Mouse (Mus musculus): Measurements from ENCODE around the gene Emid1. TPM values are rescaled to one million over a fixed set of nuclear protein-coding genes. Genes with fewer than 3 reads are reported as not detected.
A peak's percentile ranks its signal among the peaks of the same experiment; 100 is the strongest.

Emid1 gene
- polyA plus RNA-seq, 1 experiment, result 34.7 TPM

DNA sequence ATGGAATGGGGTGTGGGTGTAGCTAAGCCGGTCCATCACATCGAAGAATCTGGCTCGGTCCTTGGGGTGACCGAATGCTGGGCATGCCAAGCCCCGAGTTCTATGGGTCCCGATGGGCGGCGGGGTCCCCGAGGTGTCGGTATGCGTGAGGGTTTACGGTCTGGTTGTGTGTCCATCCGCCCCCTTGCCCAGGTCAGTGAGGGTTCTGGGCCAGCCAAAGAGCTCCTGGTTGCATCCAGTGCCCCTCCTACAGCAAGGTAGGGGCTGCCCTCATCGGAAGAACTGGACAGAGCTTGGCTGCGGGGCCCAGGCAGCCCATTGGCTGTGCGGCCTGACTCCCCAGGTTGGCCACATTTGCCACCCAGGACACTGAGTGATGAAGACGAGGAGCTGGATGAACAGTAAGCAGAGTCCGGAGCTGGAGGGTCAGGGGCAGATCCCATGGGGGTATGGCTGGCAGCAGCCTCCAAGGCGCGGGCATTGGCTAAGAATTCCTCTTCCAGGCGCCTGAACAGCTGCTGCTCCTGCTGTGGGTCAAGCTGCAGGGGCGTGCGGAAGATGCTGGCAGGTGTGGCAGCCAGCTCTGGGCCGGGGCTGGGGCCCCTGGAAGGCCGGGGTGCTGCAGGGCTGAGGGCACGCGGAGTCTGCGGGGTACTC lies 91.2 kb downstream of the Emid1 start:
- TF ChIP-seq CTCF (IDR thresholded peaks at IDR 0.05; ENCODE audit: extremely low read depth, insufficient read length, insufficient replicate concordance, low read depth, low read length), result no peak
- no peak for TF ChIP-seq POLR2A (IDR thresholded peaks at IDR 0.05; ENCODE audit: low read depth, low read length)
- Histone ChIP-seq H3K4me3 (ENCODE audit: low read depth, low read length) (peak overlapping the region; percentile 65; the same call in 1 of the 2 replicates), H3K27me3 (ENCODE audit: control insufficient read depth, insufficient read depth, low read length) (peaks cover 17% of the 10 kb centered on the region), H3K4me1 (ENCODE audit: control insufficient read depth, insufficient read depth, insufficient read length, low read length) (peaks cover 40% of the 10 kb centered on the region), H3K27ac (ENCODE audit: insufficient read depth, low read depth, low read length) (no peak overlapping the region), H3K36me3 (ENCODE audit: control insufficient read depth, insufficient read depth, low read length) (peaks cover 6% of the 10 kb centered on the region; the same call in 1 of the 2 replicates)
- 83% methylated on average over 28 of the region's 28 CpGs for WGBS

DNA sequence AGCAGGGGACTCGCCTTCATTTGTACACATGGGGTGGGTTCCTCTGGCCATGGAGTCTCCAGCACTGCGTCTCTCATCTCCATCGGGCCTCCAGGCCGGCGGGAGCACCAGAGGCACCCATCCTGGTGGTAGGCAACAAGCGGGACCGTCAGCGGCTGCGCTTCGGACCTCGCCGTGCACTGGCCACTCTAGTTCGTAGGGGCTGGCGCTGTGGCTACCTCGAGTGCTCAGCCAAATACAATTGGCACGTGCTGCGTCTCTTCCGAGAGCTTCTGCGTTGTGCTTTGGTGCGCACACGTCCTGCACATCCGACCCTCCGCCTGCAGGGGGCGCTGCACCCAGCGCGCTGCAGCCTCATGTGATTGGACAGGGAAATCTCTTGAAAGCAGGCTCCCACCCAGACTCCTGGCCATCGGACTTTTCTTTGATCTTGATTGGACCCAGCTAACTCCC lies 92.3 kb downstream of the Emid1 start:
- peaks cover 40% of the 10 kb centered on the region for H3K4me1 ChIP-seq (ENCODE audit: control insufficient read depth, insufficient read depth, insufficient read length, low read length)
- peaks cover 17% of the 10 kb centered on the region for H3K27me3 ChIP-seq (ENCODE audit: control insufficient read depth, insufficient read depth, low read length)
- H3K27ac ChIP-seq (ENCODE audit: insufficient read depth, low read depth, low read length), result no peak overlapping the region
- WGBS, result 41% methylated on average over 27 of the region's 27 CpGs
- no peak overlapping the region for H3K4me3 ChIP-seq (ENCODE audit: low read depth, low read length)
- peaks cover 6% of the 10 kb centered on the region; the same call in 1 of the 2 replicates for H3K36me3 ChIP-seq (ENCODE audit: control insufficient read depth, insufficient read depth, low read length)
- peak; percentile 78; the same call in 1 of the 2 replicates for TF ChIP-seq CTCF (IDR thresholded peaks at IDR 0.05; ENCODE audit: extremely low read depth, insufficient read length, insufficient replicate concordance, low read depth, low read length)
- no peak for TF ChIP-seq POLR2A (IDR thresholded peaks at IDR 0.05; ENCODE audit: low read depth, low read length)

DNA sequence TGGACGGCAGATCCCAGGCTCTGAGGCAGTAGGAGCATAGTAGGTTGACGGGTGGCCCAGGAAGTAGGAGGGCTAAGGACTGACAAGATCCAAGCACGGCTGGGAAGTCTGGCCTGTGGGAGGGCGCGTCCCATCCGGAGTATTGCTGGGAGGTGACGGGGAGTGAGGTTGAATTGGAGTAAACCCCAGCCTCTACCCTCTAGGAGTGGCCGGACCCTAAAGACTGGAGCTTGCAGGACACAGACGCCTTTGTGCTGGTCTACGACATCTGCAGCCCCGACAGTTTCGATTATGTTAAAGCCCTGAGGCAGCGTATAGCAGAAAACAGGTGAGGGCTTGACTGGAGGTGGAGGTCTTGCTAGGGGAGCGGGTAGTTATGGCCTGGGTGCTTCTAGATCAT lies 92.8 kb downstream of the Emid1 start:
- Histone ChIP-seq H3K27me3 (ENCODE audit: control insufficient read depth, insufficient read depth, low read length) (peaks cover 17% of the 10 kb centered on the region), H3K4me1 (ENCODE audit: control insufficient read depth, insufficient read depth, insufficient read length, low read length) (peaks cover 38% of the 10 kb centered on the region), H3K4me3 (ENCODE audit: low read depth, low read length) (no peak overlapping the region), H3K27ac (ENCODE audit: insufficient read depth, low read depth, low read length) (no peak overlapping the region), H3K36me3 (ENCODE audit: control insufficient read depth, insufficient read depth, low read length) (peaks cover 6% of the 10 kb centered on the region; the same call in 1 of the 2 replicates)
- 53% methylated on average over 14 of the region's 14 CpGs for WGBS
- no peak for TF ChIP-seq CTCF (IDR thresholded peaks at IDR 0.05; ENCODE audit: extremely low read depth, insufficient read length, insufficient replicate concordance, low read depth, low read length)
- 0 out of 2 replicates have a peak, but pooled peaks have one; percentile 14 for TF ChIP-seq POLR2A (IDR thresholded peaks at IDR 0.05; ENCODE audit: low read depth, low read length)

DNA sequence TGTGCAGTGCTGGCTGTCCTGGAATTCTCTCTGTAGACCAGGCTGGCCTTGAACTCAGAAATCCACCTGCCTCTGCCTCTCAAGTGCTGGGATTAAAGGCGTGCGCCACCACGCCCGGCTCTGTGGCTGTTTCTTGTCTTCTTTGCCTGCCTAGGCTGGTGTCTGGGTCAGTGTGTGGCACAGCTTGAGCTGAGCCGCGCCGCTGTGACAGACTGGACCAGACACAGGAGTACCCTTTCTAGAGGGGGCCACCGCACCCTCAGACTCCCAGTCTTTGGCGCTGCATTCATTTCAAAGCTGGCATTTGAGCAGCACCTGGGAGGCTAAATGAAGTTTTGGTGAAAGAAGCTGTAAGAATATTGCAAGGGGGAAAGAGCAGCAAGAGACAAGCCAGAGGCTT lies 93.3 kb downstream of the Emid1 start:
- peaks cover 36% of the 10 kb centered on the region for H3K4me1 ChIP-seq (ENCODE audit: control insufficient read depth, insufficient read depth, insufficient read length, low read length)
- WGBS, result 36% methylated on average over 9 of the region's 9 CpGs
- H3K27me3 ChIP-seq (ENCODE audit: control insufficient read depth, insufficient read depth, low read length), result peaks cover 17% of the 10 kb centered on the region
- no peak overlapping the region for H3K4me3 ChIP-seq (ENCODE audit: low read depth, low read length)
- TF ChIP-seq CTCF (IDR thresholded peaks at IDR 0.05; ENCODE audit: extremely low read depth, insufficient read length, insufficient replicate concordance, low read depth, low read length), result no peak
- peaks cover 6% of the 10 kb centered on the region; the same call in 1 of the 2 replicates for H3K36me3 ChIP-seq (ENCODE audit: control insufficient read depth, insufficient read depth, low read length)
- no peak overlapping the region for H3K27ac ChIP-seq (ENCODE audit: insufficient read depth, low read depth, low read length)

DNA sequence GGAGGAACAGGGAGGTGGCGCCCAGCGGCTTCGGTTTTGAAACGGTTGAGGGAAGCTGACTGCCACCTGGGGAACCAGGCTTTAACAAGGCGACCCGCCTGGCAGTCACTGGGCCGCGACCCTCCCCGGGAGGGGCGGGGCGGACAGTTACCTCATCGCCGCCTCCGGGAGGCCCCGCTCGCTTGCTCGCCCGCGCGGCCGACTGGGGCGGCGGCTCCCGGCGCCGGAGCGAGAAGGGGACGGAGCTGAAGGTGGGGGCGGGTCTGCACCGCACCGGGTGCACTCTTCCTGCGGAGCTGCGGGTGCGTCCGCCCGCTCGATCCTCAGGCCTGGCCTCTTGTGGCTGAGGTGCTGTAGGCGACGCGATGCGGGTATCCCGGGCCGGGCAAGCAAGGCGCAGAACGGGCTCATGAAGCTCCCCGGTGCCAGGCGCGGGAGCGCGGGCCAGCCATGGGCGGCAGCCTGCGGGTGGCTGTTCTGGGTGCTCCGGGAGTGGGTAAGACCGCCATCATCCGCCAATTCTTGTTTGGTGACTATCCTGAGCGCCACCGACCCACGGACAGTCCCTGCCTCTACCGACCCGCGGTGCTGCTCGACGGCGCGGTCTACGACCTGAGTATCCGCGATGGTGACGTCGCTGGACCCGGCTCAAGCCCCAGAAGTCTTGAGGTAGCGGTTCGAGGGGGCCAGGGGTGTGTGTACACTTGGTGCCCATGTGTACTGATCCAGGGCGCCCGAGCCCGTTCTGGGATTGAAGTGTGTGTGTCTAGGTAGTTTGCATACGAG lies 94.0 kb downstream of the Emid1 start, which contains the start of gene Rasl10a:
TSS of gene Rasl10a (plus strand) at position 273 of the 786 bp plus-strand sequence.
- TF ChIP-seq POLR2A (IDR thresholded peaks at IDR 0.05; ENCODE audit: low read depth, low read length) (no peak), CTCF (IDR thresholded peaks at IDR 0.05; ENCODE audit: extremely low read depth, insufficient read length, insufficient replicate concordance, low read depth, low read length) (no peak)
- Histone ChIP-seq H3K4me1 (ENCODE audit: control insufficient read depth, insufficient read depth, insufficient read length, low read length) (peaks cover 35% of the 10 kb centered on the region), H3K27me3 (ENCODE audit: control insufficient read depth, insufficient read depth, low read length) (peaks cover 17% of the 10 kb centered on the region), H3K4me3 (ENCODE audit: low read depth, low read length) (peak within 1 kb of the TSS; percentile 60), H3K36me3 (ENCODE audit: control insufficient read depth, insufficient read depth, low read length) (peaks cover 6% of the 10 kb centered on the region; the same call in 1 of the 2 replicates), H3K27ac (ENCODE audit: insufficient read depth, low read depth, low read length) (no peak within 1 kb of the TSS)
- WGBS, result 1% methylated on average over 77 of the region's 77 CpGs

DNA sequence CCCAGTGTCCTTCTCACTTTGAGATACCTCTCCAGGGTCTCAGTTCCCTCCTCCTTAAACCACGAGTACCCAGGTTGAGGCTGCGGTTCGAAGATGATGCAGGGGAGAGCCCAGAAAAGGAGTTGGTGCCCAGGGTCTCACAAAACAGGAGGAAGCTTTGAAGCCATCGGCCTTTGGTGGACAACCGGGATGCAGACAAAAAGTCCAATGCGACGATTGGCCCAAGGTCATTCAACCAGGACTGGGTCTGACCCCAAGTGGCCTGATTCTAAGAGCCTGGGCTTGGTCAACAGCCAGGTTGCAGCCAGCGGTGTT lies 94.6 kb downstream of the Emid1 start:
- peak overlapping the region; percentile 60 for H3K4me3 ChIP-seq (ENCODE audit: low read depth, low read length)
- peaks cover 6% of the 10 kb centered on the region; the same call in 1 of the 2 replicates for H3K36me3 ChIP-seq (ENCODE audit: control insufficient read depth, insufficient read depth, low read length)
- H3K27me3 ChIP-seq (ENCODE audit: control insufficient read depth, insufficient read depth, low read length), result peaks cover 17% of the 10 kb centered on the region
- 37% methylated on average over 8 of the region's 8 CpGs for WGBS
- H3K4me1 ChIP-seq (ENCODE audit: control insufficient read depth, insufficient read depth, insufficient read length, low read length), result peaks cover 31% of the 10 kb centered on the region
- no peak overlapping the region for H3K27ac ChIP-seq (ENCODE audit: insufficient read depth, low read depth, low read length)
- no peak for TF ChIP-seq CTCF (IDR thresholded peaks at IDR 0.05; ENCODE audit: extremely low read depth, insufficient read length, insufficient replicate concordance, low read depth, low read length)
- no peak for TF ChIP-seq POLR2A (IDR thresholded peaks at IDR 0.05; ENCODE audit: low read depth, low read length)

DNA sequence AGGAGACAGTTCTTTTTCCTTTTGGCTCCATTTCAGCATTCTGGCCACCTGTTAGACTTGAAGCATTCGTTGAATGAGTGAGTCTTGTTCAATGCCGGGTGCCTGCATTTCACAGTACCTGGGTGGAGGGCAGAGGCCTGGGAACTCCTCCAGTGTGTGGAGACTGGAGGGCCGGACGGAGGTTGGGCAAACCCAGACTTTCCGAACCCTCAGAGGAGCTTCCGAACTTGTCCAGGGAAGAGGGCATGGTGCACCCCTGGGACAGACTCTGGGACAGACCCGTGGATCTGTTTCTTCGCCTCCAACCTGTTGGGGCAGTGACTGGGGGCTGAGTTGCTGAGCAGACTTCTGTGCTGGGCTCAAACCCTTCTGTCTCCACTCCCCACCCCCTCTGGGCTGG lies 95.0 kb downstream of the Emid1 start:
- Histone ChIP-seq H3K36me3 (ENCODE audit: control insufficient read depth, insufficient read depth, low read length) (peaks cover 6% of the 10 kb centered on the region; the same call in 1 of the 2 replicates), H3K27me3 (ENCODE audit: control insufficient read depth, insufficient read depth, low read length) (peaks cover 17% of the 10 kb centered on the region), H3K4me1 (ENCODE audit: control insufficient read depth, insufficient read depth, insufficient read length, low read length) (peaks cover 26% of the 10 kb centered on the region), H3K4me3 (ENCODE audit: low read depth, low read length) (no peak overlapping the region), H3K27ac (ENCODE audit: insufficient read depth, low read depth, low read length) (no peak overlapping the region)
- TF ChIP-seq POLR2A (IDR thresholded peaks at IDR 0.05; ENCODE audit: low read depth, low read length) (no peak), CTCF (IDR thresholded peaks at IDR 0.05; ENCODE audit: extremely low read depth, insufficient read length, insufficient replicate concordance, low read depth, low read length) (no peak)
- 67% methylated on average over 8 of the region's 8 CpGs for WGBS

Other genes with a start within 250 kb of the Emid1 start
- 0.19 and 0.27 TPM in 2 replicates for gene Nefh, start 204.2 kb downstream of the Emid1 start, polyA plus RNA-seq (2012; rRNA removed)
- 55.8 and 96.1 TPM in 2 replicates for gene Ap1b1, start 165.4 kb downstream of the Emid1 start, polyA plus RNA-seq (2012; rRNA removed)
- gene Rasl10a, start 94.1 kb downstream of the Emid1 start, polyA plus RNA-seq (2012; rRNA removed), result 0.53 and 1.2 TPM in 2 replicates
- gene Gas2l1, start 86.9 kb downstream of the Emid1 start, polyA plus RNA-seq (2012; rRNA removed), result 46.7 and 123 TPM in 2 replicates
- 16.2 and 22.1 TPM in 2 replicates for gene Rhbdd3, start 53.3 kb downstream of the Emid1 start, polyA plus RNA-seq (2012; rRNA removed)
- gene Ewsr1, start 53.0 kb downstream of the Emid1 start, polyA plus RNA-seq (2012; rRNA removed), result 305 and 396 TPM in 2 replicates
- 5.3 and 7.8 TPM in 2 replicates for gene Kremen1, start 109.3 kb upstream of the Emid1 start, polyA plus RNA-seq (2012; rRNA removed)

Measured in small intestine, adult 2 months (tissue).